Mouse (Mus musculus) midbrain, embryonic 10.5 days (tissue): ENCODE data around the gene Gm12887. TPM values are rescaled to one million over a fixed set of nuclear protein-coding genes. Genes with fewer than 3 reads are reported as not detected.

Source experiments
- DNase-seq: peaks from one replicate; pipeline ENCODE4 v3.0.0-alpha.2; 2017; ENCODE audit warnings: low spot score
- H3K27ac ChIP-seq: fragments of 300-500 bp; sonication (generic); replicated peaks from 2 replicates; pipeline ENCODE4 v1.5.1; 2016; ENCODE audit warnings: mild to moderate bottlenecking
- H3K27me3 ChIP-seq: fragments of 300-500 bp; sonication (generic); 2 replicates; pipeline ENCODE4 v1.6.1; 2016; ENCODE audit warnings: low read depth, mild to moderate bottlenecking; ENCODE audit not compliant: poor library complexity, severe bottlenecking
- H3K36me3 ChIP-seq: fragments of 300-500 bp; sonication (generic); 2 replicates; pipeline ENCODE4 v1.6.1; 2016; ENCODE audit warnings: mild to moderate bottlenecking, moderate library complexity
- H3K4me1 ChIP-seq: fragments of 300-500 bp; sonication (generic); 2 replicates; pipeline ENCODE4 v1.6.1; 2016
- H3K4me3 ChIP-seq: fragments of 300-500 bp; sonication (generic); 2 replicates; pipeline ENCODE4 v1.5.1; 2016; ENCODE audit warnings: mild to moderate bottlenecking, moderate library complexity
- H3K9me3 ChIP-seq: fragments of 300-500 bp; sonication (generic); replicated peaks from 2 replicates; pipeline ENCODE4 v1.6.1; 2016; ENCODE audit warnings: mild to moderate bottlenecking
- WGBS: fragments of 180-500 bp; shearing (Covaris S2); methylation state at CpG from one replicate; pipeline ENCODE4 v1.1.7; 2016; 5-methylcytosine and 5-hydroxymethylcytosine counted together
- polyA plus RNA-seq: library from polyadenylated mRNA; unstranded; fragments of >200 nt; fragmentation: Nextera tagmentation; extraction: Ambion mirVana; gene quantifications from 2 replicates; pipeline ENCODE4 v1.2.1, GENCODE M21; 2016

The Gm12887 gene
- not detected in 2 replicates for polyA plus RNA-seq

- WGBS = 56% methylated on average over 2 of the region's 2 CpGs
- no peak within 1 kb of the TSS for H3K27ac ChIP-seq
- no peaks in the 10 kb centered on the region for H3K36me3 ChIP-seq
- peaks cover 95% of the 10 kb centered on the region for H3K9me3 ChIP-seq
- no peak within 1 kb of the TSS for H3K4me3 ChIP-seq
- H3K27me3 ChIP-seq = no peaks in the 10 kb centered on the region
- DNase-seq = no peak
- no peaks in the 10 kb centered on the region for H3K4me1 ChIP-seq
These were observed at the start of gene Gm12887 for GRCm38 (mm10) chr4:121622003-121622402. TSS of gene Gm12887 (minus strand) at chr4:121622103.

GRCm38 (mm10) chr4:121657040-121657439, 35.1 kb upstream of the Gm12887 start:
- peaks cover 71% of the 10 kb centered on the region for H3K9me3 ChIP-seq
- H3K36me3 ChIP-seq = no peaks in the 10 kb centered on the region
- DNase-seq = no peak
- no peak overlapping the region for H3K4me3 ChIP-seq
- no peak overlapping the region for H3K27ac ChIP-seq
- no peaks in the 10 kb centered on the region for H3K4me1 ChIP-seq
- H3K27me3 ChIP-seq = no peaks in the 10 kb centered on the region
- 89% methylated on average over 1 of the region's 1 CpGs for WGBS

Other genes with a start within 250 kb of the Gm12887 start
- gene Gm12886, start 199.0 kb downstream of the Gm12887 start, polyA plus RNA-seq = not detected in 2 replicates